Mouse (Mus musculus) MEL (cell line): ENCODE data around the gene Hp. TPM values are rescaled to one million over a fixed set of nuclear protein-coding genes. Genes with fewer than 3 reads are reported as not detected.

ENCODE experiments used
- DNase-seq: peaks from one replicate; pipeline ENCODE4 v3.0.0; 2011; ENCODE audit warnings: low read depth, low spot score
- H3K27ac ChIP-seq: 2 replicates; pipeline ENCODE4 v1.5.1; 2012; ENCODE audit warnings: low read depth, mild to moderate bottlenecking, control low read depth, low read length, moderate library complexity; ENCODE audit not compliant: control insufficient read depth
- H3K27me3 ChIP-seq, 2 experiments: fragments of 150-350 bp in 1 of 2; sonication (generic) in 1 of 2; 2 replicates each; pipeline ENCODE4 v1.6.1; 2012; ENCODE audit warnings: low read length in 2 of 2, mild to moderate bottlenecking in 2 of 2, improper control_type of control experiment in 1 of 2, moderate library complexity in 1 of 2; ENCODE audit not compliant: insufficient read depth in 2 of 2, control insufficient read depth in 1 of 2
- H3K36me3 ChIP-seq, 2 experiments: 2 replicates each; pipeline ENCODE4 v1.6.1; 2012 to 2014; ENCODE audit warnings: low read length in 2 of 2, improper control_type of control experiment in 1 of 2, inconsistent platforms in 1 of 2, mild to moderate bottlenecking in 1 of 2; ENCODE audit not compliant: insufficient read depth in 2 of 2, control insufficient read depth in 1 of 2
- H3K4me1 ChIP-seq, 2 experiments: fragments of 150-350 bp in 1 of 2; sonication (generic) in 1 of 2; 2 replicates each; pipeline ENCODE4 v1.6.1; 2012; ENCODE audit warnings: low read length in 2 of 2, improper control_type of control experiment in 1 of 2, mild to moderate bottlenecking in 1 of 2; ENCODE audit not compliant: insufficient read depth in 2 of 2, control insufficient read depth in 1 of 2
- H3K4me3 ChIP-seq, 2 experiments: fragments of 150-350 bp in 1 of 2; sonication (generic) in 1 of 2; 2 replicates each; pipeline ENCODE4 v1.5.1; 2012; ENCODE audit warnings: low read depth in 2 of 2, low read length in 2 of 2, mild to moderate bottlenecking in 2 of 2, moderate library complexity in 2 of 2, control low read depth in 1 of 2, improper control_type of control experiment in 1 of 2; ENCODE audit not compliant: control insufficient read depth in 1 of 2, insufficient read depth in 1 of 2
- H3K79me2 ChIP-seq: 2 replicates; pipeline ENCODE4 v1.6.1; 2012; ENCODE audit warnings: mild to moderate bottlenecking, low read length, moderate library complexity; ENCODE audit not compliant: control insufficient read depth, poor library complexity, insufficient read depth
- H3K9ac ChIP-seq: 2 replicates; pipeline ENCODE4 v1.6.1; 2012; ENCODE audit warnings: low read depth, mild to moderate bottlenecking, control low read depth, low read length, moderate library complexity; ENCODE audit not compliant: control insufficient read depth, poor library complexity, severe bottlenecking
- H3K9me3 ChIP-seq: fragments of 150-350 bp; sonication (generic); replicated peaks from 2 replicates; pipeline ENCODE4 v1.6.1; 2012; ENCODE audit warnings: mild to moderate bottlenecking, low read length, improper control_type of control experiment, moderate library complexity; ENCODE audit not compliant: insufficient read depth
- BHLHE40 ChIP-seq: IDR thresholded peaks from 2 replicates; pipeline ENCODE4 v1.6.1; 2012; ENCODE audit warnings: low read depth, mild to moderate bottlenecking, inconsistent platforms, low read length, improper control_type of control experiment, borderline replicate concordance
- CTCF ChIP-seq, 3 experiments: IDR thresholded peaks in 2 of 3; conservative IDR thresholded peaks in 1 of 3; 2 replicates each; pipeline ENCODE4 v1.5.1; 2011 to 2012; ENCODE audit warnings: low read length in 3 of 3, low read depth in 2 of 3, mild to moderate bottlenecking in 2 of 3, improper control_type of control experiment in 1 of 3, inconsistent platforms in 1 of 3, mixed read lengths in 1 of 3, moderate library complexity in 1 of 3; ENCODE audit not compliant: control insufficient read depth in 1 of 3, insufficient read depth in 1 of 3, poor library complexity in 1 of 3, severe bottlenecking in 1 of 3
- ELF1 ChIP-seq: IDR thresholded peaks from 2 replicates; pipeline ENCODE4 v1.6.1; 2014; ENCODE audit warnings: low read depth, mild to moderate bottlenecking, inconsistent platforms, low read length, improper control_type of control experiment, moderate library complexity
- ETS1 ChIP-seq: IDR thresholded peaks from 2 replicates; pipeline ENCODE4 v1.6.1; 2012; ENCODE audit warnings: low read depth, mild to moderate bottlenecking, inconsistent platforms, low read length, improper control_type of control experiment, moderate library complexity
- GATA1 ChIP-seq: IDR thresholded peaks from 2 replicates; pipeline ENCODE4 v1.6.1; 2011; ENCODE audit warnings: low read depth, low read length, improper control_type of control experiment
- HCFC1 ChIP-seq: IDR thresholded peaks from 2 replicates; pipeline ENCODE4 v1.6.1; 2012; ENCODE audit warnings: low read depth, mild to moderate bottlenecking, inconsistent platforms, low read length, improper control_type of control experiment, moderate library complexity
- KAT2A ChIP-seq: conservative IDR thresholded peaks from 2 replicates; pipeline ENCODE4 v1.6.1; 2012; ENCODE audit warnings: low read depth, low read length, improper control_type of control experiment, inconsistent platforms
- MAX ChIP-seq: IDR thresholded peaks from 2 replicates; pipeline ENCODE4 v1.6.1; 2011; ENCODE audit warnings: low read length, improper control_type of control experiment
- MXI1 ChIP-seq: IDR thresholded peaks from 2 replicates; pipeline ENCODE4 v1.6.1; 2011; ENCODE audit warnings: mild to moderate bottlenecking, low read depth, low read length, improper control_type of control experiment
- MYC ChIP-seq: IDR thresholded peaks from 2 replicates; pipeline ENCODE4 v1.6.1; 2011; ENCODE audit warnings: low read depth, mild to moderate bottlenecking, low read length, improper control_type of control experiment, moderate library complexity
- NELFE ChIP-seq: IDR thresholded peaks from 2 replicates; pipeline ENCODE4 v1.6.1; 2011; ENCODE audit warnings: low read depth, low read length, improper control_type of control experiment
- NRF1 ChIP-seq: IDR thresholded peaks from 2 replicates; pipeline ENCODE4 v1.6.1; 2014; ENCODE audit warnings: low read depth, mild to moderate bottlenecking, inconsistent platforms, low read length, improper control_type of control experiment, moderate library complexity; ENCODE audit not compliant: poor library complexity, insufficient read depth, severe bottlenecking
- POLR2AphosphoS2 ChIP-seq: IDR thresholded peaks from 2 replicates; pipeline ENCODE4 v1.6.1; 2011; ENCODE audit warnings: low read length, improper control_type of control experiment
- SIN3A ChIP-seq: IDR thresholded peaks from 2 replicates; pipeline ENCODE4 v1.6.1; 2012; ENCODE audit warnings: low read length, improper control_type of control experiment, inconsistent platforms
- SMC3 ChIP-seq: IDR thresholded peaks from 2 replicates; pipeline ENCODE4 v1.6.1; 2011; ENCODE audit warnings: low read depth, low read length, improper control_type of control experiment
- USF1 ChIP-seq: IDR thresholded peaks from 2 replicates; pipeline ENCODE4 v1.6.1; 2014; ENCODE audit warnings: low read depth, mild to moderate bottlenecking, inconsistent platforms, low read length, improper control_type of control experiment, moderate library complexity
- USF2 ChIP-seq, 2 experiments: IDR thresholded peaks; 2 replicates each; pipeline ENCODE4 v1.6.1; 2011 to 2012; ENCODE audit warnings: improper control_type of control experiment in 2 of 2, low read length in 2 of 2, borderline replicate concordance in 1 of 2, inconsistent platforms in 1 of 2, low read depth in 1 of 2, mild to moderate bottlenecking in 1 of 2; ENCODE audit not compliant: insufficient read depth in 1 of 2
- ZNF384 ChIP-seq: IDR thresholded peaks from 2 replicates; pipeline ENCODE4 v1.6.1; 2012; ENCODE audit warnings: low read depth, mild to moderate bottlenecking, inconsistent platforms, low read length, improper control_type of control experiment
- polyA plus RNA-seq, 2 experiments: library from polyadenylated mRNA; stranded (reverse) in 1 of 2; unstranded in 1 of 2; fragments of >175 nt in 1 of 2; fragments of >200 nt in 1 of 2; gene quantifications; 2 replicates each; pipeline versions ENCODE4 v1.2.1 to v1.2.4; 2012; ENCODE audit warnings: low replicate concordance in 2 of 2, low read depth in 1 of 2; ENCODE audit not compliant: insufficient read length in 2 of 2, insufficient read depth in 1 of 2, missing spikeins in 1 of 2
- total RNA-seq: library from RNA; depleted of rRNA; stranded (reverse); fragments of 300-350 nt; gene quantifications from 2 replicates; pipeline ENCODE4 v1.2.3, GENCODE M21; 2012

The Hp gene
- total and polyA plus RNA-seq, 3 experiments = 0.08 to 0.19 TPM; not detected in 1

DNA sequence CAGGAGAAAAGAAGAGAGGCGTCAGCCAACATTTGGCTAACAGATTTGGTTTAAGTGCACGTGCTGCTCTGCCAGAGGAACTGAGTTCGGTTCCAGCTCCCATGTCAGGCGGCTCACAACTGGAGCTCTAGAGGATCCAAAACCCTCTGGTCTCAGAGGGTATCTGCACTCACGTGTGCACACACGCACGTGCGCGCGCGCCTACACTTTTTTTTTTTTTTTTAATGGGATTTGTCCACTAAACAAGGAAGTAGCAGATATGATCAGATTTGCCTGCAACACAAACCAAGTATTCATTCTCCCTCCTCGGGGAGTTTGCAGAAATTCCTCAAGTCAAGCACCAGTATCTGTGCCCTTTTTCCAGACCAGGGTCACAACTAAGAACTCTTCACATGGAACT, 28.7 kb upstream of the Hp start:
- peaks cover 0 to 15% of the 10 kb centered on the region in 2 experiments; a peak in 2 of 4 replicates for H3K36me3 ChIP-seq
- no peaks in the 10 kb centered on the region for H3K9me3 ChIP-seq
- peak overlapping the region; percentile 45 for H3K27ac ChIP-seq
- H3K27me3 ChIP-seq = no peaks in the 10 kb centered on the region
- peak overlapping the region; percentile 67 to 93 for H3K4me3 ChIP-seq
- DNase-seq = peak; percentile 81
- H3K4me1 ChIP-seq = peaks cover 4 to 6% of the 10 kb centered on the region in 2 experiments
- H3K9ac ChIP-seq = peak overlapping the region; percentile 64
- peaks cover 6% of the 10 kb centered on the region for H3K79me2 ChIP-seq
- peak; percentile 93 for TF ChIP-seq MXI1
- TF ChIP-seq SMC3 = no peak
- TF ChIP-seq USF1 = peak; percentile 77
- no peak for TF ChIP-seq POLR2AphosphoS2
- 0 out of 2 replicates have a peak, but pooled peaks have one; percentile 16 for TF ChIP-seq ETS1
- TF ChIP-seq BHLHE40 = peak; percentile 97
- peak; percentile 43; the same call in 1 of the 2 replicates for TF ChIP-seq ELF1
- no peak for TF ChIP-seq KAT2A
- TF ChIP-seq MYC = peak; percentile 97
- TF ChIP-seq USF2 (IDR thresholded peaks at IDR 0.05; ENCODE audit: borderline replicate concordance in 1 of 2, insufficient read depth in 1 of 2, low read depth in 1 of 2, low read length in 2 of 2) = no peak
- TF ChIP-seq HCFC1 = no peak
- TF ChIP-seq ZNF384 = peak; percentile 91
- TF ChIP-seq SIN3A = peak; percentile 89
- TF ChIP-seq MAX = peak; percentile 92
- peak; percentile 50; the same call in 1 of the 2 replicates for TF ChIP-seq NRF1
- 0 out of 2 replicates have a peak, but pooled peaks have one; percentile 3 for TF ChIP-seq GATA1

DNA sequence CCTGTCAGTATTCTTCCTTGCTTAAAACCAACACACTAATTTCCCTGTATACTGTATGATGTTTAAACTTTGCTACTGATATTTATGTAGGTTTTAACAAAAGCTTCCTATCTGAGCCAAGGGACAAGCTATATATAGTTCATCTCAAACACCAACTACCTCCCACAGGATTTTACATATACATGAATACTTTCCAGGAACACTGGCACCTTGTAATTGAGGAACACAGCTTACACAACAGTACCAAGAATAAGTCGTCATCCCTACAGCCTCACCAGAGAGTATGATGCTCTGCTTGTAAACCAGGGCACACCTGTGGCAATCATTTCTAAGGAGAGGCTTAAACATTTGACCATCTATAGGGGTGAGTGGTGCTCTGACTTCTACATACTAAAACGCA, 27.8 kb upstream of the Hp start:
- peaks cover 4 to 6% of the 10 kb centered on the region in 2 experiments for H3K4me1 ChIP-seq
- TF ChIP-seq CTCF (IDR thresholded peaks at IDR 0.05 in 2 of 3, conservative IDR thresholded peaks at IDR 0.05 in 1 of 3; ENCODE audit: control insufficient read depth in 1 of 3, insufficient read depth in 1 of 3, low read depth in 2 of 3, low read length in 3 of 3, poor library complexity in 1 of 3, severe bottlenecking in 1 of 3) (0 out of 6 replicates have a peak, but pooled peaks of 1 of the 3 experiments have one; percentile 2), NELFE (no peak)
- H3K9ac ChIP-seq = no peak overlapping the region
- H3K4me3 ChIP-seq = no peak overlapping the region
- H3K36me3 ChIP-seq = peaks cover 0 to 15% of the 10 kb centered on the region in 2 experiments; a peak in 2 of 4 replicates
- no peak for DNase-seq
- no peaks in the 10 kb centered on the region for H3K9me3 ChIP-seq
- no peaks in the 10 kb centered on the region for H3K27me3 ChIP-seq
- no peak overlapping the region for H3K27ac ChIP-seq
- H3K79me2 ChIP-seq = peaks cover 6% of the 10 kb centered on the region
